15 mouse cellular contexts compared by ENCODE assay signal in genomic region chr4:82946721-82947120, GRCm38 (mm10).
DNase-seq lines count a peak whose midpoint lies in the region; ATAC-seq and TF ChIP-seq lines count a peak whose summit lies in the region.
"Had no signal": no experiment of that assay in that cellular context is flagged by ENCODE, and none has a peak within 500 bp of the region (broad histone marks: within the 10 kb centered on the region; RNA-seq: fewer than 3 reads in every experiment).

No protein-coding gene starts in this region.

- no peaks in the 10 kb centered on the region for H3K27me3 ChIP-seq in forebrain, embryonic 12.5 days
- H3K27me3 ChIP-seq in forebrain, embryonic 10.5 days (ENCODE audit: poor library complexity, severe bottlenecking): no peaks in the 10 kb centered on the region
- H3K27me3 ChIP-seq in forebrain, embryonic 16.5 days (replicated peaks; ENCODE audit: control insufficient read depth, insufficient read depth, low read length): no peaks in the 10 kb centered on the region
- H3K27me3 ChIP-seq in midbrain, postnatal 0 days (ENCODE audit: insufficient read depth, low read length): no peaks in the 10 kb centered on the region
- H3K27me3 ChIP-seq: embryonic facial prominence, embryonic 12.5 days had no signal

- peaks cover 8% of the 10 kb centered on the region for H3K4me1 ChIP-seq in forebrain, embryonic 12.5 days
- no peaks in the 10 kb centered on the region for H3K4me1 ChIP-seq in forebrain, embryonic 10.5 days
- peaks cover 34% of the 10 kb centered on the region for H3K4me1 ChIP-seq in forebrain, embryonic 16.5 days (replicated peaks; ENCODE audit: control insufficient read depth, insufficient read depth, low read length)
- peaks cover 6% of the 10 kb centered on the region; the same call in 1 of the 2 replicates for H3K4me1 ChIP-seq in midbrain, postnatal 0 days (ENCODE audit: insufficient read depth, low read length)
- H3K4me1 ChIP-seq: embryonic facial prominence, embryonic 12.5 days had no signal

- no peak overlapping the region for H3K4me2 ChIP-seq in forebrain, embryonic 12.5 days
- H3K4me2 ChIP-seq in forebrain, embryonic 16.5 days (ENCODE audit: low read length): peak overlapping the region; percentile 25
- H3K4me2 ChIP-seq in midbrain, postnatal 0 days (ENCODE audit: low read depth, low read length, poor library complexity, severe bottlenecking): no peak overlapping the region
- H3K4me2 ChIP-seq: embryonic facial prominence, embryonic 12.5 days had no signal

- TF ChIP-seq CTCF in layer of hippocampus, adult 2 months (conservative IDR thresholded peaks at IDR 0.05): no peak
- TF ChIP-seq CTCF in midbrain, postnatal 0 days (IDR thresholded peaks at IDR 0.05): no peak

- H3K9me3 ChIP-seq in forebrain, embryonic 12.5 days: no peaks in the 10 kb centered on the region
- no peaks in the 10 kb centered on the region for H3K9me3 ChIP-seq in forebrain, embryonic 10.5 days
- no peaks in the 10 kb centered on the region for H3K9me3 ChIP-seq in forebrain, embryonic 16.5 days (ENCODE audit: control insufficient read depth, low read length)
- H3K9me3 ChIP-seq in midbrain, postnatal 0 days (ENCODE audit: low read length): no peaks in the 10 kb centered on the region
- H3K9me3 ChIP-seq: embryonic facial prominence, embryonic 12.5 days had no signal

- no peak for ATAC-seq in forebrain, embryonic 12.5 days (ENCODE audit: low FRiP score)
- ATAC-seq in forebrain, embryonic 16.5 days: peak; percentile 77
- ATAC-seq in midbrain, postnatal 0 days (ENCODE audit: low FRiP score): no peak
- ATAC-seq in megakaryocyte-erythroid progenitor cell, adult 5-6 weeks (replicated peaks; ENCODE audit: low FRiP score, low TSS enrichment, poor library complexity, severe bottlenecking): no peak
- ATAC-seq: inflammation-experienced regulatory T-cells, adult 6 months had no signal

- no peak overlapping the region for H3K4me3 ChIP-seq in forebrain, embryonic 12.5 days (replicated peaks)
- no peak overlapping the region for H3K4me3 ChIP-seq in forebrain, embryonic 10.5 days
- no peak overlapping the region; the same call in 1 of the 2 replicates for H3K4me3 ChIP-seq in layer of hippocampus, adult 2 months
- no peak overlapping the region for H3K4me3 ChIP-seq in forebrain, embryonic 16.5 days (replicated peaks; ENCODE audit: low read length)
- H3K4me3 ChIP-seq in midbrain, postnatal 0 days (ENCODE audit: low read depth, low read length): no peak overlapping the region
- H3K4me3 ChIP-seq: embryonic facial prominence, embryonic 12.5 days; myocyte had no signal

- DNase-seq in forebrain, embryonic 10.5 days (ENCODE audit: extremely low spot score, low spot score): no peak
- DNase-seq in layer of hippocampus, adult 2 months (ENCODE audit: low spot score in 2 of 2): peak in 1 of 2 experiments; percentile 10
- no peak for DNase-seq in layer of hippocampus, postnatal 25 days (ENCODE audit: extremely low spot score in 1 of 2, low spot score in 1 of 2)
- DNase-seq in midbrain, postnatal 0 days (ENCODE audit: low spot score): peak; percentile 54
- no peak for DNase-seq in urinary bladder, postnatal 36 days (ENCODE audit: low spot score in 2 of 2)
- DNase-seq: adrenal gland, adult 2 months; lung, adult 2 months; thymus, postnatal 14 days had no signal

- WGBS in forebrain, embryonic 12.5 days: 81% methylated on average over 8 of the region's 8 CpGs
- 94% methylated on average over 8 of the region's 8 CpGs for WGBS in forebrain, embryonic 10.5 days
- WGBS in forebrain, embryonic 16.5 days: 28% methylated on average over 8 of the region's 8 CpGs
- 58% methylated on average over 8 of the region's 8 CpGs for WGBS in midbrain, postnatal 0 days

- 0 out of 2 replicates have a peak overlapping the region, but pooled peaks have one; percentile 2 for H3K27ac ChIP-seq in forebrain, embryonic 12.5 days
- H3K27ac ChIP-seq in forebrain, embryonic 10.5 days: no peak overlapping the region
- H3K27ac ChIP-seq in layer of hippocampus, adult 2 months: peak overlapping the region; percentile 58
- peak overlapping the region; percentile 95 for H3K27ac ChIP-seq in forebrain, embryonic 16.5 days (ENCODE audit: low read length)
- H3K27ac ChIP-seq in midbrain, postnatal 0 days (ENCODE audit: low read depth, low read length): no peak overlapping the region
- H3K27ac ChIP-seq: embryonic facial prominence, embryonic 12.5 days; kidney, postnatal 0 days had no signal

- no peak overlapping the region for H3K9ac ChIP-seq in forebrain, embryonic 12.5 days
- 0 out of 2 replicates have a peak overlapping the region, but pooled peaks have one; percentile 17 for H3K9ac ChIP-seq in forebrain, embryonic 16.5 days (replicated peaks; ENCODE audit: low read depth, low read length)
- H3K9ac ChIP-seq in midbrain, postnatal 0 days (replicated peaks; ENCODE audit: low read length, poor library complexity, severe bottlenecking): no peak overlapping the region
- H3K9ac ChIP-seq: embryonic facial prominence, embryonic 12.5 days had no signal

- no peaks in the 10 kb centered on the region for H3K36me3 ChIP-seq in forebrain, embryonic 12.5 days (replicated peaks)
- peaks cover 8% of the 10 kb centered on the region; the same call in 1 of the 2 replicates for H3K36me3 ChIP-seq in forebrain, embryonic 10.5 days (replicated peaks)
- no peaks in the 10 kb centered on the region for H3K36me3 ChIP-seq in forebrain, embryonic 16.5 days (ENCODE audit: control insufficient read depth, insufficient read depth)
- no peaks in the 10 kb centered on the region for H3K36me3 ChIP-seq in midbrain, postnatal 0 days (ENCODE audit: insufficient read depth, low read length)

Comparison
In these comparisons a context has a peak if more than half of its experiments do, and no peak if none do; other contexts are left out.
1. H3K27ac ChIP-seq: peak in forebrain, embryonic 12.5 days (single experiment), layer of hippocampus, adult 2 months (single experiment) and forebrain, embryonic 16.5 days (single experiment); none in forebrain, embryonic 10.5 days (single experiment) and midbrain, postnatal 0 days (single experiment).